Mouse (Mus musculus): ENCODE measurements around the gene Emg1. TPM values are rescaled to one million over a fixed set of nuclear protein-coding genes. Genes with fewer than 3 reads are reported as not detected.
"Not testable (repeated sequence)": the region's sequence is repeated elsewhere in the genome, so short reads cannot be mapped to it uniquely, and the experiment has no call there.

The Emg1 gene
- polyA plus RNA-seq, 1 experiment from 2014 or later, result 201 TPM

DNA sequence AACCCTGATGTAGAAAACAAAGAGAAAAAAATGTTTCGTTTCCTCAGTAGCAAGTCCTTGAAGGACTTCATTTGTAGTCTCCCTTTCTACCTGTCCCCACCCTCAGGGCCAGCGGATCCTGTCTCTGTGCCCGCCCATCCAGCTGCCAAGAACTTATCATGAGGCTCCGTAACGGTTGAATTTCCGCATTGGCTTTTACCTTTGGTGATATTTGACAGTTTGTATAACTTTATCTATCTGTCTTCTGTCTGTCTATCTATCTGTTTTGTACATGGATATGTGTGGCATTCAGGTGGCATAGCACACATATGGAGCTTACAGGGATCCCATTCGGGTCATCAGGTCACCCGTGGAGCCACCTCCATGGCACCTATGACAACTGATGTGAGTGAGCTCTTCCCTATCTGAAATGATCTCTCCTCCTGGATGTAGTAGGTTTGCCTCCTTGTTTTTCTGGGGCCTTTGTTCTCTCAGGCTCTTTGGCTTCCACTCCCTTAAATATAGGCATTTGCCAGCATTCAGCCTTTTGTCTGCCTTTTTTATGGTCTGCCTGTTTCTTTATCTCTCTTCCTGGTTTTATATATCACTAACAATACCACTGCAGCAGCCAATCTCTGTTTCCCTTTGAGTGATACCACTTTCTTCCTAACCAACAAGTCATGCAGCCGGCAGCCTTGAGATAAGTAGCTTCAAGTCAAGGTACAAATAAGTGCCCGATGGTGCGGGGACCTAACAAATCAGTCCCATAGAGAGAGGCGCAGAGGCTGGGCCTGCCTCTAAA is 26.2 kb downstream of the Emg1 start:
- Histone ChIP-seq H3K27ac (no peak overlapping the region), H3K27me3 (no peaks in the 10 kb centered on the region), H3K4me3 (no peak overlapping the region), H3K36me3 (no peaks in the 10 kb centered on the region), H3K9me3 (no peaks in the 10 kb centered on the region), H3K9ac (no peak overlapping the region), H3K4me1 (no peaks in the 10 kb centered on the region; the same call in 1 of the 2 replicates), H3K4me2 (replicated peaks) (no peak overlapping the region)
- WGBS, result 94% methylated on average over 12 of the region's 12 CpGs
- no peak for ATAC-seq (ENCODE audit: low FRiP score, low read depth)

- H3K36me3 ChIP-seq, result no peaks in the 10 kb centered on the region
- 67% methylated on average over 14 of the region's 14 CpGs for WGBS
- H3K27ac ChIP-seq, result no peak overlapping the region
- H3K9ac ChIP-seq, result no peak overlapping the region
- H3K4me1 ChIP-seq, result no peaks in the 10 kb centered on the region; the same call in 1 of the 2 replicates
- H3K9me3 ChIP-seq, result no peaks in the 10 kb centered on the region
- no peak for ATAC-seq (ENCODE audit: low FRiP score, low read depth)
- H3K4me3 ChIP-seq, result no peak overlapping the region
- no peak overlapping the region for H3K4me2 ChIP-seq (replicated peaks)
- no peaks in the 10 kb centered on the region for H3K27me3 ChIP-seq
Measured at GRCm38 (mm10) chr6:124683591-124684417, 28.2 kb downstream of the Emg1 start.

DNA sequence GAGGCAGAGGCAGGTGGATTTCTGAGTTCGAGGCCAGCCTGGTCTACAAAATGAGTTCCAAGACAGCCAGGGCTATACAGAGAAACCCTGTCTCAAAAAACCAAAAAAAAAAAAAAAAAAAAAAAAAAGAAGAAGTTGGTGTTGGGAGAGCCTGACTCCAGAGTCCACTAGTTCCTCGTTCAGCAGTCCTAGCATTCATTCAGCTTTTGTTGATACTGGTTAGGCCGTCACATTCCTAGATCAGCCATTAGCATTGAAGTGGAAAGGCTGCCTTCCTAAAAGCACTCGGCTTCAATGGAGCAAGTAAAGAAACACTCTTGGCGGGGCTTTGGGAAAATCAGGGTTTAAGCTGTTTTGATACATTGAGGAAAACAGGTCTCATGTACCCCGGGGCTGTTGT is 29.7 kb downstream of the Emg1 start:
- not testable (repeated sequence) for H3K9ac ChIP-seq; ATAC-seq (ENCODE audit: low FRiP score, low read depth)
- WGBS, result 78% methylated on average over 6 of the region's 6 CpGs

DNA sequence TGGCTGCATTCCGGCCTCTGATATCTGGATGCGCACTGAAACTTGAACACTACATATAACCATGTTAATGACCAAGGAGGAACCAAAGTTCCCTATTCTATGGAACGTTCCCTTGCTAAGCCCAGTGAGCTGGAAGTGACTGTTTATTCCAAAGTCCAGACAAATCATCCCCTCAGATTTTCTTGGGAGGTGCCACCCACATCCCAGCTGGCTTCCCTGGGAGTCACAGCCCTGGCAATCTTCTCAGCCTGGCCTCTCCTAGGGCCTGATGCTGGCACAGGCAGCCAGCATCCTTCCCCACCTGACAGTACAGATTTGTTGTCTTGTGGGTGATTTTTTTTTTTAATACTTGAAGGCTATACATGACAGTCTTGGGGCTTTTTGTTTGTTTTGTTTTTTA is 32.5 kb downstream of the Emg1 start:
- Histone ChIP-seq H3K9me3 (no peaks in the 10 kb centered on the region), H3K27ac (no peak overlapping the region), H3K36me3 (peaks cover 3% of the 10 kb centered on the region), H3K4me2 (replicated peaks) (no peak overlapping the region), H3K4me3 (no peak overlapping the region), H3K4me1 (no peaks in the 10 kb centered on the region; the same call in 1 of the 2 replicates), H3K9ac (no peak overlapping the region), H3K27me3 (no peaks in the 10 kb centered on the region)
- WGBS, result 95% methylated on average over 3 of the region's 3 CpGs
- ATAC-seq (ENCODE audit: low FRiP score, low read depth), result no peak

More for the DNA sequence above, 29.7 kb downstream of the Emg1 start:
- H3K27me3 ChIP-seq; H3K36me3 ChIP-seq; H3K4me1 ChIP-seq; H3K4me2 ChIP-seq (replicated peaks); H3K4me3 ChIP-seq; H3K9me3 ChIP-seq; H3K27ac ChIP-seq: not testable (repeated sequence)

- H3K9ac ChIP-seq, result no peak overlapping the region
- ATAC-seq (ENCODE audit: low FRiP score, low read depth), result no peak
- H3K4me2 ChIP-seq (replicated peaks), result no peak overlapping the region
- 91% methylated on average over 7 of the region's 7 CpGs for WGBS
- peaks cover 1% of the 10 kb centered on the region for H3K4me1 ChIP-seq
- no peak overlapping the region for H3K4me3 ChIP-seq
- H3K27me3 ChIP-seq, result no peaks in the 10 kb centered on the region
- peaks cover 10% of the 10 kb centered on the region for H3K36me3 ChIP-seq
- no peaks in the 10 kb centered on the region for H3K9me3 ChIP-seq
- H3K27ac ChIP-seq, result no peak overlapping the region
Measured at GRCm38 (mm10) chr6:124678769-124679168, 33.2 kb downstream of the Emg1 start.

DNA sequence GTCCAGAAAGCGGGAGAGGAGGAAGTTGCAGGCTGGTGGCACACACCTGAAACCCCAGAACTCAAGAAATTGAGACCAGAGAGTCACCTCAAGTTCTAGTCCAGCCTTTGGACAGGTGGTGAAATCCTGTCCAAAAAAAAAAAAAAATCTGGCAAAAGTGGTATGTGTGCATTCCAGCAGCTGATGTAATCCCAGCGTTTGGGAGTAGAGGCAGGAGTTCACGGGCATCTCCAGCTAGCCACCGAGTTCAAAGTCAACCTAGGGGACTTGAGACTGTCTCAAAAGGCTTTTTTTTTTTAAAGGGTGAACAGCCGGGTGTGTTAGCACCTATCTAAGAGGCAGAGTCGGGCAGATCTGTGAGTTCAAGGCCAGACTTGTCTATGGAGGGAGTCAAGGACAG is 35.8 kb downstream of the Emg1 start:
- WGBS, result 86% methylated on average over 6 of the region's 6 CpGs
- Histone ChIP-seq H3K4me2 (replicated peaks) (no peak overlapping the region), H3K27me3 (no peaks in the 10 kb centered on the region), H3K4me1 (peaks cover 15% of the 10 kb centered on the region), H3K9ac (no peak overlapping the region), H3K9me3 (no peaks in the 10 kb centered on the region), H3K4me3 (no peak overlapping the region), H3K27ac (no peak overlapping the region), H3K36me3 (peaks cover 10% of the 10 kb centered on the region)
- no peak for ATAC-seq (ENCODE audit: low FRiP score, low read depth)

GRCm38 (mm10) chr6:124674591-124674990 is 37.4 kb downstream of the Emg1 start:
- Histone ChIP-seq H3K4me1 (peaks cover 15% of the 10 kb centered on the region), H3K27me3 (no peaks in the 10 kb centered on the region), H3K4me3 (no peak overlapping the region), H3K4me2 (replicated peaks) (no peak overlapping the region), H3K9me3 (no peaks in the 10 kb centered on the region), H3K9ac (no peak overlapping the region), H3K36me3 (peaks cover 10% of the 10 kb centered on the region), H3K27ac (no peak overlapping the region)
- 95% methylated on average over 7 of the region's 7 CpGs for WGBS
- ATAC-seq (ENCODE audit: low FRiP score, low read depth), result no peak

DNA sequence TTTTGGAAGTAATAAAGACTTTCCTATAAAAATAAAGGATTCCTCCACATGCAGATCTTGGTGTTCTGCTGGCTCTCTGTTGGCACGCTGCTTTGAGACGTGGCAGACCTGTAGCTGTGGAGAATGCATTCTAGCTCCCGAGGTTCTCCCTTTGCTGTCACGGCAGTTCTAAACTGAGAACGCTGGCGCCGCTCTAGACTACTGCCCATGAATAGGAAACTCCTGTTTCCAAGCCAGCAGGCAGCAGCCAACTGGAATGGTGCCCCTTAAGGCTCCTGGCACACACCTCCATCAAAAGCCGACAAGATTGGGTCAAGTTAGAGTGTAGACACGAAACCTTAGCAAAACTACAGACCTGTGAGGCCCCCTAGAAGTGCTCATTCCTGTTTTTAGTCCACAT is 38.4 kb downstream of the Emg1 start:
- no peaks in the 10 kb centered on the region for H3K9me3 ChIP-seq
- H3K4me3 ChIP-seq, result no peak overlapping the region
- H3K4me2 ChIP-seq (replicated peaks), result no peak overlapping the region
- 75% methylated on average over 9 of the region's 9 CpGs for WGBS
- H3K4me1 ChIP-seq, result peaks cover 15% of the 10 kb centered on the region
- H3K36me3 ChIP-seq, result peaks cover 10% of the 10 kb centered on the region
- H3K9ac ChIP-seq, result no peak overlapping the region
- H3K27ac ChIP-seq, result no peak overlapping the region; the same call in 1 of the 2 replicates
- ATAC-seq (ENCODE audit: low FRiP score, low read depth), result no peak
- H3K27me3 ChIP-seq, result no peaks in the 10 kb centered on the region

GRCm38 (mm10) chr6:124672100-124672499 is 39.9 kb downstream of the Emg1 start:
- WGBS, result 44% methylated on average over 6 of the region's 6 CpGs
- no peak overlapping the region for H3K4me2 ChIP-seq (replicated peaks)

GRCm38 (mm10) chr6:124670281-124670900 is 41.6 kb downstream of the Emg1 start:
- Histone ChIP-seq H3K36me3 (peaks cover 10% of the 10 kb centered on the region), H3K4me2 (replicated peaks) (no peak overlapping the region), H3K27ac (no peak overlapping the region), H3K27me3 (no peaks in the 10 kb centered on the region), H3K9me3 (no peaks in the 10 kb centered on the region), H3K4me1 (peaks cover 15% of the 10 kb centered on the region), H3K9ac (no peak overlapping the region), H3K4me3 (no peak overlapping the region)
- no peak for ATAC-seq (ENCODE audit: low FRiP score, low read depth)
- WGBS, result 85% methylated on average over 7 of the region's 7 CpGs

More at GRCm38 (mm10) chr6:124672100-124672499, 39.9 kb downstream of the Emg1 start:
- Histone ChIP-seq H3K27me3 (no peaks in the 10 kb centered on the region), H3K9me3 (no peaks in the 10 kb centered on the region), H3K4me1 (peaks cover 15% of the 10 kb centered on the region), H3K9ac (no peak overlapping the region), H3K4me3 (no peak overlapping the region), H3K36me3 (peaks cover 10% of the 10 kb centered on the region), H3K27ac (no peak overlapping the region)
- no peak for ATAC-seq (ENCODE audit: low FRiP score, low read depth)

GRCm38 (mm10) chr6:124669234-124669859 is 42.6 kb downstream of the Emg1 start:
- Histone ChIP-seq H3K36me3 (peaks cover 5% of the 10 kb centered on the region), H3K4me3 (no peak overlapping the region), H3K27ac (no peak overlapping the region), H3K9me3 (no peaks in the 10 kb centered on the region), H3K4me1 (peaks cover 16% of the 10 kb centered on the region), H3K27me3 (no peaks in the 10 kb centered on the region), H3K9ac (no peak overlapping the region), H3K4me2 (replicated peaks) (no peak overlapping the region)
- WGBS, result 85% methylated on average over 11 of the region's 11 CpGs
- no peak for ATAC-seq (ENCODE audit: low FRiP score, low read depth)

DNA sequence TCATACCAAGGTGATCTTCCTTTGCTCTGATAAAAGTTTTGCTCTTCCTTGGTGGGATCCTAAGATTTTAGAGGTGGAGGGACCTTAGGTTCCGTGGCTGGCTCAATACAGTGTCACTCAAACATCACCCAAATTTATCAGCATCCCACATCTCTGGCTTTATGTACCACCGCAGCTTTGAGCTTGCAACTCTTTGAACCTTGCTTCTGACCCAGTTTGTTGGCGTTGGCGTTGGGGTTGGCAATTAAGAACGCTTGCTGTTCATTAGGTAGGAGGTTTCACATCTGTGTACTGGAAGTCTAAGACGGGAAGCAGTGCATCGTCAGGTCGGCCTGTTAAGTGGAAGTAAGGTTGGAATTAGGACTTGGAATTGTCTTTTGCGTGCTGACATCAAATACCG is 47.0 kb downstream of the Emg1 start:
- WGBS, result 91% methylated on average over 10 of the region's 10 CpGs
- Histone ChIP-seq H3K4me1 (peaks cover 17% of the 10 kb centered on the region), H3K4me3 (no peak overlapping the region), H3K27ac (no peak overlapping the region), H3K4me2 (replicated peaks) (no peak overlapping the region), H3K9ac (no peak overlapping the region), H3K36me3 (no peaks in the 10 kb centered on the region), H3K27me3 (no peaks in the 10 kb centered on the region), H3K9me3 (no peaks in the 10 kb centered on the region)
- ATAC-seq (ENCODE audit: low FRiP score, low read depth), result no peak

Data from limb, embryonic 13.5 days (tissue).